Mouse (Mus musculus) embryo, embryonic 10 days (tissue): ENCODE data around the gene Wbp2.

Source experiments
- DNase-seq: peaks from one replicate; pipeline ENCODE4 v3.0.0-alpha.2; 2015; ENCODE audit warnings: low spot score

Gene Wbp2

GRCm38 (mm10) chr11:116030088-116030897 is 56.5 kb downstream of the Wbp2 start, which contains the start of gene Unk:
Gene Unk (plus strand): TSS chr11:116030322.
- peak; percentile 99 for DNase-seq

DNA sequence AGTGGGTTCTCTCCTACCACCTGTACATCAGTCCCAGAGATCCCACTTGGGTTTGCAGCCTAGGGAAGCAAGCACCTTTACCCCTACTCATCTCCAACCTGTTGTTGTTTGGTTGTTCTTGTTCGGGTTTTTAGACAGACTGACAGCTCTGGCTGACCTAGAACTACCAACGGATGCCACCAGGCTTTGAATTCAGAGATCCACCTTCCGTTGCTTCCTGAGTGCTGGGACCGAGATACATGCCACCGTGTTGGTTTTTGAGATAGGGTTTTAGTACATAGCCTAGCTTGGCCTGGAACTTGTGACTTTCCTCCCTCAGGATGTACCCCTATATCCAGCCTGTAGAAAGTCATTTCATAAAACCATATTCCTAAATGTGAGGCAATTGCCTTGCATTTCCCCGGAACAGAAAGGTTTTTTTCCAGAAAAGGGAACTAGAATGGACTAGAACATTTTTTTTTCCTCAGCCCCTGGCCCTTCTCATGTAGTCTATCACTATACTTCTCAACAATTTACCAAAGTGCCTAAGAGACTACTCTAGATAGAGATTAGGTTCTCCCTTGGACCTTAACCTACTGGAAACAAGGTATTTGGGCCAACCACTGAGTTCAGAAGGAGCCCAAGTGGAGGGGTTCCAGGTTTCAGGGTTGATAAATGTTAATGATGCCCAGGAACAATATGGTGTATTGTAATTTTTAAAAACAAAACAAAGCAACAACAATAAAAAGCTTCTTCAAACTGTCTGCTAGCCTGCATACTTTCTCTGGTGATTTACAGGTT is 57.5 kb downstream of the Wbp2 start:
- DNase-seq, result no peak
